10 mouse cellular contexts compared by ENCODE assay signal in genomic region chr17:44162514-44162913, GRCm38 (mm10). TPM values are rescaled to one million over a fixed set of nuclear protein-coding genes. Genes with fewer than 3 reads are reported as not detected.
A peak's percentile ranks its signal among the peaks of the same experiment; 100 is the strongest.
DNase-seq lines count a peak whose midpoint lies in the region; ATAC-seq and TF ChIP-seq lines count a peak whose summit lies in the region.
"Had no signal": no experiment of that assay in that cellular context is flagged by ENCODE, and none has a peak within 500 bp of the region (broad histone marks: within the 10 kb centered on the region; RNA-seq: fewer than 3 reads in every experiment).

No protein-coding gene starts in this region.

- no peak overlapping the region for H3K9ac ChIP-seq in kidney, embryonic 16.5 days (replicated peaks; ENCODE audit: low read length)
- H3K9ac ChIP-seq in heart, postnatal 0 days (replicated peaks; ENCODE audit: low read depth, low read length), result no peak overlapping the region

- peak overlapping the region; percentile 78 for H3K27ac ChIP-seq in gastrocnemius, adult 2 months
- no peak overlapping the region for H3K27ac ChIP-seq in kidney, embryonic 16.5 days (ENCODE audit: low read length)
- no peak overlapping the region for H3K27ac ChIP-seq in heart, postnatal 0 days (ENCODE audit: low read depth)

- no peak overlapping the region for H3K4me2 ChIP-seq in kidney, embryonic 16.5 days (replicated peaks; ENCODE audit: low read depth, low read length)
- peak overlapping the region; percentile 28 for H3K4me2 ChIP-seq in heart, postnatal 0 days (ENCODE audit: low read depth, low read length)

- 20% methylated on average over 5 of the region's 5 CpGs for WGBS in kidney, embryonic 16.5 days
- WGBS in heart, postnatal 0 days, result 27% methylated on average over 5 of the region's 5 CpGs

- TF ChIP-seq CTCF in gastrocnemius, adult 2 months (IDR thresholded peaks at IDR 0.05), result no peak
- TF ChIP-seq CTCF in heart, postnatal 0 days (IDR thresholded peaks at IDR 0.05; ENCODE audit: low read depth), result no peak

- ATAC-seq in kidney, embryonic 16.5 days (ENCODE audit: low FRiP score, low TSS enrichment), result no peak
- ATAC-seq in heart, postnatal 0 days (ENCODE audit: insufficient read depth, low read depth), result no peak
- ATAC-seq in megakaryocyte-erythroid progenitor cell, adult 5-6 weeks (replicated peaks; ENCODE audit: low FRiP score, low TSS enrichment, poor library complexity, severe bottlenecking), result peak; percentile 62; the same call in 1 of the 2 replicates
- no peak; the same call in 1 of the 2 replicates for ATAC-seq in granulocyte monocyte progenitor cell, adult 5-6 weeks (replicated peaks; ENCODE audit: poor library complexity, severe bottlenecking)

- H3K36me3 ChIP-seq in kidney, embryonic 16.5 days (ENCODE audit: insufficient read depth, low read length), result no peaks in the 10 kb centered on the region
- no peaks in the 10 kb centered on the region for H3K36me3 ChIP-seq in heart, postnatal 0 days (replicated peaks; ENCODE audit: control insufficient read depth, insufficient read depth, low read length)

- H3K4me3 ChIP-seq in gastrocnemius, adult 2 months, result peak overlapping the region; percentile 64
- no peak overlapping the region for H3K4me3 ChIP-seq in kidney, embryonic 16.5 days (ENCODE audit: low read length)
- no peak overlapping the region for H3K4me3 ChIP-seq in heart, postnatal 0 days (ENCODE audit: low read depth, low read length)

- no peak for TF ChIP-seq EP300 in heart, postnatal 0 days (IDR thresholded peaks at IDR 0.05; ENCODE audit: low read depth)

- peaks cover 5% of the 10 kb centered on the region; the same call in 1 of the 2 replicates for H3K4me1 ChIP-seq in kidney, embryonic 16.5 days (ENCODE audit: insufficient read depth, low read length)
- no peaks in the 10 kb centered on the region for H3K4me1 ChIP-seq in heart, postnatal 0 days (ENCODE audit: control insufficient read depth, insufficient read depth)

- peaks cover 3% of the 10 kb centered on the region; the same call in 1 of the 2 replicates for H3K9me3 ChIP-seq in kidney, embryonic 16.5 days (ENCODE audit: low read length)
- 0 out of 2 replicates have a peak, but pooled peaks cover 4% of the 10 kb centered on the region for H3K9me3 ChIP-seq in heart, postnatal 0 days (replicated peaks; ENCODE audit: control insufficient read depth, low read length)

- intact Hi-C loops in gastrocnemius, adult 2 months (cut with DNase I), result no loop called here
- intact Hi-C loops in gastrocnemius, postnatal 14 days (cut with DNase I; ENCODE audit: low total_unique reads), result no loop called here

- peak; percentile 57 for DNase-seq in gastrocnemius, adult 2 months
- no peak for DNase-seq in gastrocnemius, postnatal 14 days
- peak; percentile 23 for DNase-seq in kidney, postnatal 10 days
- no peak for DNase-seq in heart, postnatal 0 days (ENCODE audit: low spot score)
- DNase-seq in layer of hippocampus, adult 9-11 months, result no peak
- DNase-seq: cerebellum, postnatal 10 days; thymus, postnatal 36 days had no signal

- no peaks in the 10 kb centered on the region for H3K27me3 ChIP-seq in kidney, embryonic 16.5 days (ENCODE audit: insufficient read depth, low read length)
- no peaks in the 10 kb centered on the region for H3K27me3 ChIP-seq in heart, postnatal 0 days (ENCODE audit: control insufficient read depth, insufficient read depth, low read length)

RNA-seq across cellular contexts. Expression of gene Clic5, which starts 25.9 kb away (rescaled TPM):
- 100 to 1,000 TPM; 121 to 159 TPM for total RNA-seq in gastrocnemius, adult 2 months (2021)
- 10 to 100 TPM; 96.2 to 97.6 TPM for total RNA-seq in gastrocnemius, postnatal 14 days (2021)
- 11.1 and 12.4 TPM in 2 replicates for polyA plus RNA-seq in kidney, embryonic 16.5 days (2015; fragmentation: Nextera tagmentation; extraction: Ambion mirVana)
- 37.0 and 55.8 TPM in 2 replicates for total RNA-seq in heart, postnatal 0 days (2014; rRNA removed; ENCODE audit: low replicate concordance)
- 15.5 and 17.8 TPM in 2 replicates for polyA plus RNA-seq in heart, postnatal 0 days (2015; fragmentation: Nextera tagmentation; extraction: Ambion mirVana)
- 0.72 TPM in 1 of 2 replicates, not detected in the other for total RNA-seq in megakaryocyte-erythroid progenitor cell, adult 5-6 weeks (2014; fragmentation: Nextera tagmentation)
- 0.94 and 1.0 TPM in 2 replicates for total RNA-seq in megakaryocyte-erythroid progenitor cell, adult 5-6 weeks (2017)
- total RNA-seq in granulocyte monocyte progenitor cell, adult 5-6 weeks (2014; fragmentation: Nextera tagmentation), result 0.26 TPM in 1 of 2 replicates, not detected in the other
- 0.26 and 0.57 TPM in 2 replicates for total RNA-seq in granulocyte monocyte progenitor cell, adult 5-6 weeks (2017)

RNA-seq across cellular contexts. Expression of gene Enpp4, which starts 56.9 kb away (rescaled TPM):
- 10 to 100 TPM; 34.6 to 41.2 TPM for total RNA-seq in gastrocnemius, adult 2 months (2021)
- total RNA-seq in gastrocnemius, postnatal 14 days (2021), result 10 to 100 TPM; 17.6 to 17.9 TPM
- polyA plus RNA-seq in kidney, embryonic 16.5 days (2015; fragmentation: Nextera tagmentation; extraction: Ambion mirVana), result 5.6 and 5.7 TPM in 2 replicates
- total RNA-seq in heart, postnatal 0 days (2014; rRNA removed; ENCODE audit: low replicate concordance), result 9.0 and 9.3 TPM in 2 replicates
- 9.0 and 9.3 TPM in 2 replicates for polyA plus RNA-seq in heart, postnatal 0 days (2015; fragmentation: Nextera tagmentation; extraction: Ambion mirVana)
- total RNA-seq in megakaryocyte-erythroid progenitor cell, adult 5-6 weeks (2014; fragmentation: Nextera tagmentation), result 14.9 and 15.3 TPM in 2 replicates
- 23.2 and 24.9 TPM in 2 replicates for total RNA-seq in megakaryocyte-erythroid progenitor cell, adult 5-6 weeks (2017)
- total RNA-seq in granulocyte monocyte progenitor cell, adult 5-6 weeks (2014; fragmentation: Nextera tagmentation), result 5.1 and 9.6 TPM in 2 replicates
- 9.6 and 12.2 TPM in 2 replicates for total RNA-seq in granulocyte monocyte progenitor cell, adult 5-6 weeks (2017)

Comparison
In these comparisons a context has a peak if more than half of its experiments do, and no peak if none do; other contexts are left out.
1. DNase-seq: peak in gastrocnemius, adult 2 months (single experiment) and kidney, postnatal 10 days (single experiment); none in gastrocnemius, postnatal 14 days (single experiment), heart, postnatal 0 days (single experiment) and layer of hippocampus, adult 9-11 months (single experiment).
2. RNA of gene Clic5, which starts 25.9 kb away (total RNA-seq): 121 to 159 TPM in gastrocnemius, adult 2 months, 96.2 to 97.6 TPM in gastrocnemius, postnatal 14 days and 37.0 to 55.8 TPM in heart, postnatal 0 days; 0.72 to 1.0 TPM in megakaryocyte-erythroid progenitor cell, adult 5-6 weeks and 0.26 to 0.57 TPM in granulocyte monocyte progenitor cell, adult 5-6 weeks; every median in the first group is over 10 times any median in the second.